In genomic region chr13:51360441-51360962, GRCm38 (mm10) we compare ENCODE assay signal across 26 mouse cellular contexts.
"Had no signal": no experiment of that assay in that cellular context is flagged by ENCODE, and none has a peak within 500 bp of the region (broad histone marks: within the 10 kb centered on the region; RNA-seq: fewer than 3 reads in every experiment).

No protein-coding gene starts in this region.

- ATAC-seq: hindbrain, embryonic 16.5 days; inflammation-experienced regulatory T-cells, adult 6 months; intestine, embryonic 15.5 days; intestine, postnatal 0 days; liver, embryonic 12.5 days had no signal

- H3K27me3 ChIP-seq: heart, embryonic 15.5 days; hindbrain, embryonic 12.5 days; intestine, embryonic 15.5 days; limb, embryonic 13.5 days; limb, embryonic 15.5 days; liver, embryonic 12.5 days had no signal

- H3K4me2 ChIP-seq: heart, embryonic 11.5 days; heart, embryonic 13.5 days; heart, embryonic 15.5 days; hindbrain, embryonic 12.5 days; hindbrain, embryonic 14.5 days; intestine, embryonic 15.5 days; limb, embryonic 13.5 days; limb, embryonic 15.5 days; liver, embryonic 12.5 days had no signal

- H3K9me3 ChIP-seq: heart, embryonic 13.5 days; heart, embryonic 15.5 days; hindbrain, embryonic 12.5 days; intestine, embryonic 15.5 days; limb, embryonic 13.5 days; limb, embryonic 15.5 days; liver, embryonic 12.5 days had no signal

- H3K9ac ChIP-seq: heart, embryonic 13.5 days; heart, embryonic 15.5 days; hindbrain, embryonic 12.5 days; hindbrain, embryonic 14.5 days; intestine, embryonic 15.5 days; limb, embryonic 13.5 days; limb, embryonic 15.5 days; liver, embryonic 12.5 days; liver, embryonic 14.5 days had no signal

- DNase-seq: gastrocnemius, adult 2 months; gastrocnemius, postnatal 10 days; gastrocnemius, postnatal 25 days; heart, adult 11 months; heart, adult 2 months; heart, postnatal 14 days; heart, postnatal 36 days; kidney, adult 18-20 months; kidney, adult 8-10 months; kidney, postnatal 10 days; kidney, postnatal 25 days; kidney, postnatal 4 days had no signal

- H3K27ac ChIP-seq: gastrocnemius, adult 2 months; heart, adult 2 months; heart, embryonic 13.5 days; heart, embryonic 15.5 days; hindbrain, embryonic 12.5 days; hindbrain, embryonic 14.5 days; intestine, embryonic 15.5 days; layer of hippocampus, adult 2 months; limb, embryonic 13.5 days; limb, embryonic 15.5 days; liver, embryonic 12.5 days; liver, embryonic 14.5 days had no signal

- H3K4me3 ChIP-seq: gastrocnemius, adult 2 months; heart, adult 2 months; heart, embryonic 13.5 days; heart, embryonic 15.5 days; hindbrain, embryonic 12.5 days; intestine, embryonic 15.5 days; layer of hippocampus, adult 2 months; limb, embryonic 13.5 days; limb, embryonic 15.5 days; liver, embryonic 12.5 days had no signal

- H3K4me1 ChIP-seq: intestine, embryonic 15.5 days; limb, embryonic 15.5 days; liver, embryonic 12.5 days had no signal

- H3K36me3 ChIP-seq: heart, embryonic 13.5 days; heart, embryonic 15.5 days; hindbrain, embryonic 12.5 days; intestine, embryonic 15.5 days; limb, embryonic 13.5 days; limb, embryonic 15.5 days; liver, embryonic 12.5 days had no signal
